Mouse (Mus musculus) heart, adult 10 weeks (tissue): ENCODE results near the gene Atg14. TPM values are rescaled to one million over a fixed set of nuclear protein-coding genes. Genes with fewer than 3 reads are reported as not detected.

Experiments used
- polyA plus RNA-seq: library from polyadenylated mRNA; stranded (reverse); fragments of 350-450 nt; fragmentation: Illumina TruSeq; extraction: RNeasy Lipid Tissue Mini Kit (QIAGEN cat#74804); gene quantifications from one replicate; pipeline ENCODE4 v1.2.3, GENCODE M21; 2014; ENCODE audit warnings: low read depth, low replicate concordance

Gene Atg14
- 10.8 TPM for polyA plus RNA-seq

GRCm38 (mm10) chr14:47570549-47570948, at the start of gene Atg14:
Gene Atg14, minus strand, starts transcription at chr14:47570649.

Other genes with a start within 250 kb of the Atg14 start
- gene Lgals3, start 202.9 kb downstream of the Atg14 start, polyA plus RNA-seq = 16.5 TPM
- gene Dlgap5, start 152.2 kb downstream of the Atg14 start, polyA plus RNA-seq = not detected
- gene Fbxo34, start 120.2 kb downstream of the Atg14 start, polyA plus RNA-seq = 10.4 TPM
- gene Ktn1, start 77.8 kb upstream of the Atg14 start, polyA plus RNA-seq = 163 TPM